Mouse (Mus musculus): Measurements from ENCODE around the gene Pheta1.

GRCm38 (mm10) chr5:121843138-121843905 lies 5.5 kb upstream of the Pheta1 start:
- TF ChIP-seq POLR2A (IDR thresholded peaks at IDR 0.05; ENCODE audit: control insufficient read depth, low read depth, low read length) (no peak), CTCF (IDR thresholded peaks at IDR 0.05; ENCODE audit: control insufficient read depth, insufficient read depth, insufficient replicate concordance, low read depth, low read length) (no peak)
